Mouse (Mus musculus) G1E (cell line): ENCODE data around the gene Zfp661.

Source experiments
- CTCF ChIP-seq: IDR thresholded peaks from 2 replicates; pipeline ENCODE4 v1.5.1; 2012; ENCODE audit warnings: low read depth, low read length, inconsistent platforms, mixed read lengths
- GATA1 ChIP-seq: IDR thresholded peaks from 2 replicates; pipeline ENCODE4 v1.6.1; 2012; ENCODE audit warnings: borderline replicate concordance, low read length, inconsistent platforms, mixed read lengths
- TAL1 ChIP-seq: conservative IDR thresholded peaks from 2 replicates; pipeline ENCODE4 v1.6.1; 2012; ENCODE audit warnings: low read depth, low read length, inconsistent platforms, mixed read lengths

DNA sequence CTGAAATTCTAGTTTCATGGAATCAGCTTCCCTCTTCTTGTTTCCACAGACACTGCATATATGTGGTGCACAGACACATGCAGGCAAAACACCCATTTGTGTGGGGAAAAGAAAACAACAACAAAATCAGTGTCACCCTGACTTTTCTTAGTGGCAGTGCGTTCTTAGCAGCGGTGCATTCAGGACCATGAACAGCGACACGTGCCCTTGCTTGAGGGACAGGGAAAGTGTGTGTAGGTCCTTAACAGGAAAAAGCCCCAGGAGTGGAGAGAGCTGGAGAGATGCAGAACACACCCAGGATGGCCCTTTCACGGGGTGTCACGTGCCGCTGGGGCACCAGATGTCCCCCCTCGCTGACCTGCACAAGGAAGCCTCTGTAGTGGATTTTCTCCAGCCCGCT, 54.5 kb downstream of the Zfp661 start:
- TF ChIP-seq CTCF: no peak
- TF ChIP-seq GATA1: no peak
- no peak for TF ChIP-seq TAL1
